Mouse (Mus musculus) lung, postnatal 10 days (tissue): ENCODE measurements at regions not wholly inside any gene's neighbourhood (a gene's known extent, or its start where the extent isn't known, plus 50 kb on each side); places are given as distances from the start of the nearest gene placed in this dataset.

Experiments
- DNase-seq: peaks from one replicate; pipeline ENCODE4 v3.0.0; 2021

DNA sequence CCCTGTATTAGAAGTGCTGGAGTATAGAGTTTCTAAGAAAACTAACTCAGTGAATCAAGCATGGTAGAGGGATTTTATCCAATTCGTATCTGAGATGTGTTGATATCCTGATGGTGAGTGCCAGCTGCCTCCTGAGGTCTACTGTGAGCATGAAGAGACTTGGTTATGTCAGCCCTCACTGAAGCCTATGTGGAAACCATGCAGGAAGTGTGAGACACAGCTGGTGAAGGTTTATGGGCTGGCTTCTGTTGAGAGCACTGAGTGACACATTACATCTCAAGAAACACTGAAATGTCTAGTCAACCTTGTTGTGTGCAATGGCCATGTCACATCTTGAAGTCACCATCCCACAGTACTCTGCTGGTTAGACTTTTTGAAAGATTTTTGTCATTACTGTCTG lies 104.6 kb downstream of the Psmg1 start:
- DNase-seq, result no peak

DNA sequence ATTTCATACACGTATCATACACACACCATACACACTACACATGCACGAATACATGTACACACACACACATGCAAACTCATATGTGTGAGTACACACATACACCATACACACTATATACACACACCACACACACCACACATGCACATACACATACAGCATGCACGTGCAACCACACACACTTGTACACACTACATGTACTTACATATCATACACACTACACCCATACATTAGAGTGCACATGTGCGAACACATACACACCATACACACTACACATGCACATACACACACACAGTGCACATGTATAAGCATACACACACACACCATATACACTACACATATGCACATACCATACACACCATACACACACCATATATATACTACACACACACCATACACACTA lies 117.5 kb downstream of the Psmg1 start:
- DNase-seq, result no peak

DNA sequence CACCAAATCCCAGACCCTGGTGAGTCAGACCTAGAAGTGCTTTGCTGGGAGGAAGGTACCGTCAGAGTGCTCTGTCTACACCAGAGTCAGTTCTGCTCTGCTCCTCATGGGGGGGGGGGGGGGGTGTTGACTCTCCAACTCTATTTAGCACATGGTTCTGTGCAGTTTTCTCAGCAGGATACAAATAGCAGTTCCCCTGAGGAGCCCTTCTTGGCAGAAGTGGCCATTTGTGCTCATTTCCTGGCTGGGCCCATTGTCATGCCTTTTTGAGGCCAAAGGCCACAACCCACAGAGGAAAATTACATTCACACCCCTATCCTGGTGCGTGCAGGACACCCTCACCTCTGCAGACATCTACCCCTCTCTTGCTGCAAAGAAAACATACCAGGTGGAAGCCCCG lies 118.3 kb downstream of the Psmg1 start:
- DNase-seq, result peak; percentile 49

DNA sequence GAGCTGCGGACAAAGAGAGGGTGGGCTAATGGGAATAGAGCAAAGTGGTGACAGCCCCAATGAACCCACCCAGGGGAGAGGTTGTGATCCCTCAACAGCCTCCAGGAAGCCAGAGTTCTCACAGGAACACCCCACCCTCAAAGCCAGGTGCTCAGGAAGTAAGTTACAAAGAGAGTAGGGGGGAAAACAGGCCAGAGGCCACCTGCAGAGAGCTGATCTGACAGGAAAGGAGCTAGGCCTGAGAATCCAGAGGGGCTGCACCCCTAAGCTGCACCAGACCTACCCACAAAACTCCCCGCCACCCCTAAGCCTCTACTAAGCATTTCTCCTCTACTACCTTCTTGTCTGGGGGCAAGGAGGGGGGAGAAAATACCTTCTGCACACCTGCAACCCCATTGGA lies 120.5 kb downstream of the Psmg1 start:
- no peak for DNase-seq

DNA sequence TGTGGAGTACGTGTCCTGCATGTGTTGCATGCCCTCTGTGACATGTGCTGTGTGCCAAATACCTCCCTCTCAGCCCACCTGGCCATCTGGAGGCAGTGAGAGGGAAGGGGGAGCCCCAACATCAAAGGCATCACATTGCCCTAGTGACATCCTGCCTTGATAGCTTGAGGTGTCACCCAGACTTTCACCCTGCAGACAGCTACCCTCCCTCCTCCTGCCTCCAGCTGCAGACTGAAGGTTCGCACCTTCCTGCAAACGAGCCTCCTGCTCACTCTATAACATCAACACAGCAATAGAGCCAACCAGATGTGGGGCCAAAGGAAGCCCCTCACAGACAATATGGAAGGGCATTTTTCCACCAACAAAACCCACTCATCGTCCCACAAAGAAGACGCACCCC lies 121.3 kb downstream of the Psmg1 start:
- no peak for DNase-seq

DNA sequence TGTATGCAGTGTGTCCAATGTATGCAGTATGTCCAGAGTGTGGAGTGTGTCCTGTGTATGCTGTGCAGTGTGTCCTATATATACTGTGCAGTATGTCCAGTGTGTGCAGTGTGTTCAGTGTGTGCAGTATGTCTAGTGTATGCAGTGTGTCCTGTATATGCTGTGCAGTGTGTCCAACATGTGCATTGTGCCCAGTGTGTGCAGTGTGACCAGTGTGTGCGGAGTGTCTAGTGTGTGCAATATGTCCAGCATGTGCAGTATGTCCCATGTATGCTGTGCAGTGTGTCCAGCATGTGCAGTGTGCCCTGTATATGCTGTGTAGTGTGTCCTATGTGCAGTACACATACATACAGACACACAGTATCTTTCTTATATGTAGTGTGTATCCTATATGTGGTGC lies 121.9 kb downstream of the Psmg1 start:
- no peak for DNase-seq

DNA sequence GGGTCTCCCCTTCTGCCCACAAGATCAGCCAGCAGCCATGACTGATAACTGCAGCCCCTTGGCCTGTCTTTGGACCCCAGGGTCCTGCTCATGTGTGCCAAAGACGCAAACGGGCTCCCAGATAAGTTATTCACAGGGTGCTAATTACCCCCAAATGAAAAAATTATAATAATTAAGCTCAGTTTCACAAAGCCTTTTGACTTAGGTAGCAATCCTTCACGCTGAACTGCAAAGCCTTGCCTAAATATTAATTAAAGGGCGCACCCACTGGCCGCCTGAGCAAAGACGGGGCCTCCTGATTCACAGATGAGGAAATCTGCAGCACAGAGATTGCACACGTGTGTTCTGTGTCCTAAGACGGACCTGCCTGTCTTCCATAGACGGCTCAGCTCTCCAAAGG lies 123.2 kb downstream of the Psmg1 start:
- DNase-seq, result no peak

DNA sequence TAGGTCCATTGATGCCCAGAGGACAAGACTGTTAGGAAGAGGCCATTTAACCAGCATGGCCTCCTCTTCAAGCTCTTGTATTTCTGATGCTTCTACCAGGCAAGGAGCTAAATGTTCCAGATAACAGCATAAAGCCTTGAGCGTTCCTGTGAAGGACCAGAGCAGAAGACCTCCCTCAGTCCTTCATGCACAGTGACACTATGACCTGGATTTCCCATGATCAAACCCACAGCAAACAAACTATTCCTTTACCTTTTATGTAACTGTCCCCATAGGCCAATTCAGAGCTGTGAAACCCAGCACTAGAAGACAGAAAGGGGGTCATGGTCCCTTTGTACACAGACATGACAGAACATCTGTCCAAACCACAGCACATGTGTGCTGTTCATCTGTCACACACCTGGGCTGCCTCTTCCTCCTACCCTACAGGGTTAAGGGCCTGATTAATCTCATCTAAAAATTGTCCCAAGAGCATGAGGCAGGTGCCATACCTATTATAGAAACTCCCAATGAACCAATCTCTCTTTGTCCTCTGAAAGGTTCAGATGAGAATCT lies 123.8 kb downstream of the Psmg1 start:
- DNase-seq, result no peak

DNA sequence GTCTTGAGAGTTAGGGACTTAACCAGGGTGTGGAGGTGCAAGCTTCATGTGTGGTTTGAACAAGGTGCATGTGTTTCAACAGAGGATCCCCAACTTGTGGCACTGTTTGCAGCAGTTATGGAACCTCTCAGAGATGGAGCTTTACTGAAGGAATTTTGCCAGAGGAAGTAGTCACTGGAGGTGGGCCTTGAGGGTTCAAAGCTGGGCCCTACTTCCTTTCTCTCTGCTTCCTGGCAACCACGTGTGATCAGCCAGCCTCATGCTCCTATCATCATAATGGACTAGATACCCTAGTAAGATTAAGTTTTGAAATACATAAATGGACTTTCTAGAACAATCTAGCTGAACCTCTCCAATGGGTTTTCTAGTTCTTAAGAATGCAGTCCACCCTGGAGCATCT lies 125.2 kb downstream of the Psmg1 start:
- no peak for DNase-seq

DNA sequence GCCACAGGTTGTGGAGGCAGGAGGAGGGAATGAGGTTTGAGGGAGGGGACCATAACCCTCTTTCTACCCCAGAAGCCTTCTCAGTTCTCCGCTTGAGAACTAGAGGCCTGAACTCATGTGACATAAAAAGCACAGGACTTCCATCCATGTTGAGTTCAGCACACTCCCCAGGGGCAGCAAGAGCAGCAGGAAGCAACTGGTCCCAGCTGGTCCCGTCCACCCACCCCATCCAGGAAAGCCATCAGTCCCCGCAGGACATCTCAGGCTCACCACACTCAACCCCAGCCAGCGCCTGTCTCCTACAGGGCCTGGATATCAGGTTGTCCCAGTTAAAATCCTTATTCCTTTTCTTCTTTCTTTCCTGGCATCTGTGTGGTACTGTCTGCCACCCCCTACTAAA lies 126.1 kb downstream of the Psmg1 start:
- DNase-seq, result no peak

DNA sequence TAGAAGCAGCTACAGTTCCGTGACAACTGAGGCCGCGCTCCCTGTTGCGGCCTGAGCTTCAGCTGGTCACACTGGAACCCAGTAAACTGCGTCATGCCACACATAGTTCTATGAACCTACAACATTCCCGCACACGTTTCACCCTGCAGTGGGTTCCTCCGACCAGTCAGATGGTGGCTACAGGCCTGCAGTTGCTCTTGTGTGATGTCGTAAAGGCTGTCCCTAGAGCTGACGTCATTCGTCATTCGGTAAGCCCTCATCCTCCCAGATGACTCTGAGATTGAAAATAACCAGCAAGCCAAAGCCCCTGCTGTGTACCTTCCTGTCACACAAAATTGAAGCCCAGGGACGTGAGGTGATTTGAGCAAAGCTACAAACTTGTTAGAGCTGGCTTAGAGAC lies 126.7 kb downstream of the Psmg1 start:
- no peak for DNase-seq

DNA sequence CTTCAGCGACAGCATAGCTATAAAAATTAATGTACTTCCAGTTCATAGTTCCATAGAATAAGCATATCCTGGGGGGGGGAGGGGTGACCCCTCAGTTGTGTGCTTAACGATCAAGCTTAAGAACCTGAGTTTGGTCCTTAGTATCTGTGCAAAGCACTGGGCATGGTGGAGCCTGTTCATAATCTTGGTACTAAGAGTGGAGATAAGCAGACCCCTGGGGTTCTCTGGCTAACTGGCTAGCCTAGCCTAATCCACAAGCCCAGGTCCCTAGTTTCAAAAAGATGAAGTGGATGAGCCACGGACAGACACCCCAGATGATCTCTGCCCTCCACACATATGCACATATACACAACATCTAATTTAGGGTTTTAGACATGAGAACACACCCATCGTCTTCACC lies 127.2 kb downstream of the Psmg1 start:
- DNase-seq, result no peak

DNA sequence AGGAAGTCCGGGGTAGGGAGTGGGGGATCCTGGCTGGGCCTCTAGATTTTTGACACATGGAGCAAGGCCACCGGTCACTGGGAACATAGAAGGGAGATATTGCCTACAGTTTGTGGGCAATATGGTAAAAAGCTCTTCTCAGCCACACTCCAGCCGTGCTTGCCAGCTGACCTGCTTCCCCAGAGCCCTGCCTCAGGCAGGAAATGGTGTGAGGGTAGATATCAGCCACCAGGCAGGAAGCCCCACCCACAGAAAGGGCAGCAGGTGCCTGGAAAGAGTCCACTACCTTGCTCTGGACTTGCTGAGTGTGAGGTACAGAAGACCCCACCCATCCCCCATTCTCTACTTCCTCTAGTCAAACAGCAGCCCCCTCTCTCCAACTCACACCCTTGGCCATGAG lies 128.1 kb downstream of the Psmg1 start:
- peak; percentile 54 for DNase-seq

DNA sequence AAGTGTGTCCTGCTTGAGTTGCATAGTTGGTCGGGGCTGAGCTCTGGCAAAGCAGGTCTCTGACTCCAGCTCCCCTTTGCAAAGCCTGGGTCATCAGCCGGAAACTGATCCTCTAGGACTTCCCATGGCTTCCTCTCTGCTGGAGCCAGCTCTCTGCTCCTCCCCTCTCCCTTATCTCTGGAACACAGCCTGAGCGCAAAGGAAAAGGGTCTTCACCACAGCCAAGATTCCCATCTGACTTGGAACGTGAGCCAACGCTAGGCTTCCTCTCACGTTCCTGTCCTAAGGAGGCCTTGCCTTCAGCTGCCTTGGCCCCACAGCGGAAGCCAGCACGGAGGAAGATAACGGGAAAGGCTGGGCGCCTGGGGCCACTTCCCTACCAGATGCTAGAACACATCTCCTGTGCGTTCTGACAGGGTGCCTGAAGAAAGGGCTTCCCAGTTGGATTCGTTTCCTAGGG lies 129.5 kb downstream of the Psmg1 start:
- DNase-seq, result peak; percentile 88

DNA sequence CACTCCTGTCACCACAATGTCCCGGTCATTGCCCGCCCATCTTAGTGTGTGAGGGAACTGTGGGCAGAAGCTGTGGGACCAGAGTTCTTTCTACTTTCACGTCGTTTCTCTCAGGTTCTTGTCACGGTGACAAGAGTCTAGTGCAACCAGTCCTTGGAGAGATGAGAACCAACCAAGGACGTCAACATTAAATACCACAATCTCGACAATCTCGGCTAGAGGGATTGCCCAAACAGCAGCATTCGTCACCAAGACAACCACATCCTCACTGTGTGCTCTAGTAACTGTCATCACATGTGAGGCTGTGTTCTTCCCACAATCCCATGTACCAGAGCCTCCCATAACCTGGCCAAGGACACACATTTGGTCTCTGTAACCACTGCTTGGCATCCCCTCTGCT lies 129.9 kb downstream of the Psmg1 start:
- peak; percentile 25 for DNase-seq

DNA sequence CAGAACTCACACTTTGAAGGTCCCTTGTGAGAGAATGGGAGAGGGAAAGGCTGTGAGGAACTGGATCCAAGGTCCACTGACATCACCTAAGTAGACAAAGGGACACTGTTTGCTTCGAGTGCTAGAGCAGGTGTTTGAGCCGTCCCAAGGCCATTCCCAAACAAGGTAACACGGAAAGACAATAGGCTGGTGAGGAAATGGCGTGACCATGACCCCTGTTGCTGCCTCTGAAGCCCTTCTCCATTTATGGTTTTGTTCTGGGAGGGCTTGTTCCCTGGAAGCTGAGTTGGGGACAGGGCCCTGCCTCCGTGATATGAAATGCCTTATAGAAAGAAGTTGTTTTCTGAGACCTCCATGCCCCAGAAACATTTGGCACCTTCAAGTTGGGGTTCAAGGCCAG lies 130.6 kb downstream of the Psmg1 start:
- DNase-seq, result no peak

DNA sequence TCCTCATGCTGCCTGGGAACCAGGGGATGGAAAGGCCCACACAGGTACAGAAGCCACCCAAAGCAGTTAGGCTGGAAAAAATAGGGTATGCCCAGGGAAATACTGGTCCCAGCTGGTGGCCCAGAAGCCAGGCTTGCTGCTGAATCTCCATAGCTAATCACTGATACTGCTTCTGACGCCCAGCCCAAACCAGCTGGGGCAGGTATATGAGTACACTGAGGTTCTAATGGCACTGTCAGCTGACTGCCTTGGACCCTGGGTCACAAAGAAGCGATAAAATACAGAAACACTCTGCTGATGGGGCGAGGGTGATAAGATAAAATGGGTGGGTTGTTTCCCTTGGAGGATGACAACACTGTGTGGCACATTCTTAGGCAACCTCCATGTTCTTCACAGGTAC lies 133.4 kb downstream of the Psmg1 start:
- DNase-seq, result no peak

DNA sequence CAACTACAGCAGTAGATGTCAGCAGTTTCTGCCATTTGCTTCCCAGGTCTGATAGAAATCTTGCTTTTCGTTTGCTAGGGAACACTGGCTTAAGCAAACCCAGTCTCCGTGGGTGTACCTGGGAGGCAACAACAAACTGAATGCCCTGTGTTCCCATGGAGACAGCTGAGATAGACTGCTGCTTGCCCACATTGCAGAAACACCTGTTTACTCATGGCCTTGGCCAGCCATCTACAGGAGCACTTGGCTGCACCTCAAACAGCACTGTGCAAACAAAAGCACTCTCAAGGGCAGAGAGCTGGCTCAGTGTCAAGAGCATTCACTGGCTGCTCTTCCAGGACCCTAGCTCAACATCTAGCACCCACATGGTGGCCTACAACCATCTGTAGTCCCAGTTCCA lies 135.5 kb downstream of the Psmg1 start:
- peak; percentile 83 for DNase-seq

DNA sequence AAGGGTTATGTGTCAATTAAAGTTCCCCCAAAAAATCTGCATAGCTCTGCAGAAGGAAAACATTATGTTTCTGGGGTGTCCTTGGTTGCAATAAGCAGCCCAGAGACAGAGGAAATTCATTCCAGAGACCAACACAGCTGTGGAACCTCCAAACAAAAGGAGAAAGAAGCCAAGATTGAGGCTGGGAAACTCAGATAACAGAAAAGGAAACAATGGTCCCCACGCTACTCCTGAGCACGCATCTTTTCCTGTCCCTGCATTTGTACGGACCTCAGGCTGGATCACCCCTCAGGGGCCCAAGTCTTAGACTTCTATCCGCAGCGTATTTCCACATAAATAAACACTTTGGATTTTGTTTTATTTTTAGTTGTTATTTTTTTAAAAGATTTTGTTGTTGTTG lies 138.9 kb downstream of the Psmg1 start:
- peak; percentile 47 for DNase-seq

DNA sequence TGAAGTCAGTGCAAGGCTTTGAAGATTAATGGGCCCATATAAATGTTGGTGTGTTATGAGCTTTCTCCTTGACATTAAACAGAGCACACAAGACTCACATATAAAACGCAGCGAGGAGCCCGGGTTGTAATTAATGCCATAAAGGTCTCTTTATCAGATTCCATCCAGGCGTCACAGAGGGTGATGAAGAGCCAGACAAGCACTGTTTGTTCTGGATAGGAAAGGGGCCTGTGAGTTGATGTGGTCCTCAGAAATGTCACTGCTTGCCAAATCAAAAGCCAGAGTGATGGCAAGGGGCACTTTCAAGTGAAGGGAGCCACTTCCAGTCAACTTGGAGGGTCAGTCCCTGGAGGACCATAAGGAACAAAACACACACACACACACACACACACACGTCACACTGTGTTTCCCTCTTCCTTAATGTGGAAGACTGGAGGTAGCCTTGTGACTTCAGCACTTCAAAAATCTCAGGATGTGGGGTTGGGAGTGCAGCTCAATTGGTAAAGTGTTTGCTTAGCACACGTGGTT lies 142.1 kb downstream of the Psmg1 start:
- peak; percentile 61 for DNase-seq

DNA sequence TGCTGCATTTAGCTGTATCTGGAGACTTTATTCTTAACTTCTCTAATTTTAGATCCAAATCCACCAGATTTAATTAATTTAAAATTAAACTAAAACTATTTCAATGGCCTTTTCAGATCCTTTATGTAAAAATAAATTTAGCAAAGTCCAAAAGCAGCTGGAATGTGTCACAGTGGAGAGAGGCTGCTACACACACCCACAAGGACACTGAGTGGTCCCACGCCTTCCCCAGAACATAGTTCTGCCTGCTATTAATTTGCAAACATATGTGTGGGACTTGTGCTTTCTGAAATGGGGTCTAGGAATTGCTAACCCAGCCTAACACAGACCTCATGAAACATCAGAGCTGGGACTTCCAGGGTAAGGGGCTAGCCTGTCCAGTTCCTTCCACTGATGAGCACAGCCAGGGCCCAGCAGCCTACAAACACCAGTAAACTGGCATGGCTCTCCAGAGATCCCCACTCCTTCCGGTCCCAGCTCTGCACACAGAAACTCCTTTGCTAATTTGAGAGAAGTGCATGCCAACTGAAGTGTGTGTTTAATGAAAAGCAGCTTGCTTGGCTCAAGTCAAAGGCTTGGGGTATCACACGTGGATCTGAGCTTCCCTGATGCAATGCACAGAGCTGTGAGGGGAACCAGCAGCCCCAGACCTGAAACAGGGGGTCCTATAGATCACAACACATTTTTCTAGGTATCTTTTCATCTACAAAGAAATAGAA lies 142.8 kb downstream of the Psmg1 start:
- peak; percentile 71 for DNase-seq

DNA sequence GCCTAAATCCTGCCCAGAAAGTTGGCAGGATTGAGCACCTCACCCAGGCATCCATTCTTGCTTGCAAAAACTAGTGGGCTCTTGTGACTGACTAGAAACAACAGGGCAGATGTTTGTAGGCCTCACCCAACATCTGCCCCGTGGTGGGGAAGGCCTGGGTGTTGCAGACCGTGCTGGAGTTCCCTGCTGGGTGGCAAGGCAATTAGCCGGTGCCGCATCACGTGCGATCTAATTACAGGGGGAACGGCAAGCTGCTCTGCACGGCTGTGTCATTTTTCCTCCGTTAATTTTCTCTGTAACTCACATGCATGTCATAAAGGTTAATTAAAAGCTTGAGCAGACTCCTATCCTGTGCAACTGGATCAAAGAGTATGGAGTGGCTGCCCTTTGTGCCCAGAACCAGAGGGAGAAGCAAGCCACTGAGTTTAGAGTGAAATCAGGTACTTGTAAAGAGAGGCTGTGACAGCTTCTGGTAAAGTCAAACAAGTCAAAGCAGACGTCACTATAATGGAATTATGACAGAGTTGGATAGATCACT lies 143.5 kb downstream of the Ets2 start:
- no peak for DNase-seq

DNA sequence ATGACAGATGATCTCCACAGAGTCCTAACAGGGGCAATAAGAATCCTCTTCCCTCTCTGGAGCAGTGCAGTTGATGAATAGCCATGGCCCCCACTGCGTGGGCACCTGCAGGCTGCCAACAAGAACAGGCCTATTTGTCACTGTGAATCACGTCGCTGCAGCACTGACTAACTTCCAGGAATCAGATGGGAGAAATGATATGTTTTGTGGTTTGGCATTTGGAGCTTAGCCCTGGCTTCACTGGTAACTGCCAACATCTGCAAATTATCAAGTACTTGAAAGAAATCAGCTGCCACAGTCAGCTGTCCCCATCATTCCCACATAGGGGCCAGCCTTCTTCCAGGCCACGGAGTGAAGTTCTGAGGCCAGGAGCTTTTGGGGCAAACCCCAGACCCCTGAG lies 142.8 kb downstream of the Ets2 start:
- DNase-seq, result peak; percentile 47

DNA sequence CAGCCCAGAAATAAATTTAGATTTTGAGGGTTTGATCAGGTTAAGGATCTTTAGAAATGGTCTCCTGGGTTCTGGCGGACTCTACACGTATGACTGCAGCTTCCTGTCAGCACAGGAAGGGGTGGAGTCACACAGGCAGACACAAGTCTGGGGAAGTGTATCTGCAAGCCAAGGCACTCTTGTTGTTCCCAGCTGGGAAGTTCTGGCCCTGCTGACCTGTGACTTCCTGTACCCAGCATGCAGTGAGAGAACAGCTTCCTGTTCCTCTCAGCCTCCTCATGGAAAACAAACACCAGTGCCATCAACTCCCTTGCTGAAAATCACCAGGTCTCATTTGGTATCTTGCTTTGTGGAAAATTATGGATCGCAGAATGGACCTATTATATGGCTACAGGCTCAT lies 140.9 kb downstream of the Ets2 start:
- DNase-seq, result no peak
